Mouse (Mus musculus): ENCODE measurements around the gene Rapgef5.

The Rapgef5 gene

GRCm38 (mm10) chr12:117725011-117725410 is 208.7 kb downstream of the Rapgef5 start:
- no peak for DNase-seq

- no peak for DNase-seq
Observed at GRCm38 (mm10) chr12:117727481-117728177, 211.3 kb downstream of the Rapgef5 start.

DNA sequence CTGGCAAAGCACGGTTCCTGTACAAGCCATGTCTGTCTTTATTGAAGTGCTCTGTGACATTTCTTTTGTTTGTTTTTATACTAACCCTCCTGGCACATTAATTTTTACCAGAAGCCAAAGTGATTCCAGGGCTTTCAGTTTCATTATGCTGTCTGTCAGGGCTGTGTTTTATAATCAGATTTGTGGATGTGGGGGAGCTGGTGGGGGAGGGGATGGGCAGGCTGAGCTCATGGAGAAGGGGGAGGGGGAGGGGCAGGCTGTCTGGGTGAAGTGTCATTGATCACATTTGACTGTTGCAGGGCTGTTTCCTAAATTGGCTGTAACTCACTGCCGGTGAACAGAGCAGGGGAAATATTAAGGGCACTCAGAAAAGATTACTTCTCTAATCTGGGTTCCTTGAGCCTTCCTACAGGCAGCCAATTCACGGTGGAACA is 211.9 kb downstream of the Rapgef5 start:
- DNase-seq, result peak; percentile 71

DNA sequence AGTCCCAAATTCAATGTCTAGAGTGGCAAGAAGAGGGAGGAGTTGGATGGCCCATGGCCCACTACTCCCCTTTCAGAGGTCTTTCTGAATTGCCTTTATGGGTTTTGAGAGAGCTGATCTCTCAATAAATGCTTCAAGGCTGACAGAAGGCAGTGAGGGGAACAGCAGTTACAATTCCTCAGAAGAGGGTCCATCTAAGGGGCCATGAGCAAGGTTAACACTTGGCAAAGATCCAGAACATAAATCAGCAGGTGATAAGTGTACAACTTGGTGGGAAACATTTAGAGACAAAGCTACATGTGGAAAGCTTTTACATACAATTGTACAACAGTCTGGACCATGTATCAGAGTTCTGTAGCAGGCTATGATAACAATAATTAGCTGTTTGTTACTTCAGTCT is 217.3 kb downstream of the Rapgef5 start:
- DNase-seq, result no peak

DNA sequence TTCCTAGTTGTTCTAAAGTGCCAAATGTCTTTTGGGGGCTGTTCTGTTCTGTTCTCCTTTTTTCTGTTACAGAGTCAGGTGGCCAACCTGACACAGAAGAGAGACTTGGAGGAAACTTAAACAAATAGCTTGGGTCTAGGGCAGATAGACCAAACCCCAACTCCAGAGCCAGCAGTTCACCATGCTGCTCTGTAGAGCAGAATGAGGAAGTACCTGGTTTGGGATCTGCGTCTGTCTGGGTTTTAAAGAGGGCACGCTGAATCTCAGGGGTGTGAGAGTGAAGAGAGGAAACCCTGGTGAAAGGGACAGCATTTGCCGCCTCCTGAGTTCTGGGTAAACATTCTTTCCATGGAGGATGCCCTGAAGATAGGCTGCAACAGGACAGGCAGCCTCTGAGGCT is 219.9 kb downstream of the Rapgef5 start:
- DNase-seq, result no peak

- DNase-seq, result peak; percentile 9
Observed at GRCm38 (mm10) chr12:117736928-117737327, 220.6 kb downstream of the Rapgef5 start.

DNA sequence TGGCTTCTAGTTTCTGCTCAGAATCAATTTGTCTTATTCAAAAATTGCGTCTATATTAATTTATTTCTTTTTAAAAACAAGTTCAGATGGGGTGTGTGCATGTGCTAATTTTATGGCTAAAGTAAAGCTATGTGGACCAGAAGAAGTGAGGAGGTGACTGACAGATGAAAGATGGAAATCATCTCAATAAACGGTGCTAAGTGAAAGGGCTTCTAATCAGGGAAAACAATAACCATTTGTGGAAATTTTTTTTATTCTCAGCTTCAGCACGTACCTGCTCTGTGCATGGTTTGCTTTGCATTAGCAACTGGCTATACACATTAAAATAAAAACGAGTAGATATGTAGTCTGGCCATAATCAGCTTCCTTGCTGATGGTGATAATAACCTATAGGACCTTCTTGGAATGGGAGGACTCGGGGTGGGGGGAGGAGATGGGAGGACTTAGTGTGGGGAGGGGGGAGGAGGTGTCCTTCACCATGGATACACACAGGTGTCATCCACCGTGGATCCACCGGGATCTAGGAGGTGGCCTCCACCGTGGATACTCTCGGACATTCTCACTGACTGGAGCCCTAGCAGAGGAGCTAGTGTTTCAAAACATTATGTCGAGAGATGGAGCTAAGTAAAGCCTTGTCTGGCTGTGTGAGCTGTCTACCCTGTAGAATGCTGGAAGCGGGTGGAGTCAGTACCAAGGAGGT is 221.2 kb downstream of the Rapgef5 start:
- no peak for DNase-seq

DNA sequence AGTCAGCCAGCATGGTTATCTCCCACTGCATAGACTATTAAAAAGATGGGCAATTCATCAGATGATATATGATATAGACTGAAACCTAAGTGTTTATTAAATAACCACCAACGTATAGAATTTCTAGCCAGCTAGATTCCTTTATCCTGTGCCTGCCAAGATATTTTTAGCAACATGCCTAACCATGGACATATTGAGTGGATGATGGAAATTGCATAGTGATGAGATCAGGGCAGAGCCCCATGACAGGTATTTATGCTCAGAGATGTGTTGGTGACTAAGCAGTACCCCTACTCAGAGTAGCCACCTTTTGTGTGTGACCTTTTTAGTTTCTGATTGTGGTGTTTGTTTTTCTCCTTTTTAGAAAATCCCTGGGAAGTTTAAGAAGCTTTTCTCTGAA is 226.2 kb downstream of the Rapgef5 start:
- DNase-seq, result no peak

GRCm38 (mm10) chr12:117744580-117745483 is 228.6 kb downstream of the Rapgef5 start:
- peak; percentile 56 for DNase-seq

DNA sequence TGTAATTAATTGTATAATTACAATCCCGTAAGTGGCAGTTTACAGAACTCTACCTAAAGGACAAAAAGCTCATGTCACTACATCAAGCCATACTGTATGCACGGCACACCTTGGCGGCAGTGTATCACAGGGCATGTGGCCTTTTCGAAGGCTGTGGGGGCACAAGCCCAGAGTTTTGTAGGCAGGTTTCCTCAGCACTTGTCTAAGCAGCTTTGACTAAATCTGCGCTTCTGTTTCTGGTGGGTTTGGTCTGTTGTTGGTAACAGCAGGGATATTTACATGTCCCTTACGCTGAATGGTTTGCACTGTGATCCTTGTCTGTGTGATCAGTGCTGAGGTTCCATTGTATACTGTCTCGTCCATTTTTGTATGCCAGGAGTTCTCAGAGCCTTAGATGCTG is 230.3 kb downstream of the Rapgef5 start:
- DNase-seq, result no peak

GRCm38 (mm10) chr12:117751045-117751444 is 234.8 kb downstream of the Rapgef5 start:
- peak; percentile 48 for DNase-seq

- peak; percentile 70 for DNase-seq
Observed at GRCm38 (mm10) chr12:117751520-117752383, 235.5 kb downstream of the Rapgef5 start.

- peak; percentile 20 for DNase-seq
Observed at GRCm38 (mm10) chr12:117756010-117756409, 239.7 kb downstream of the Rapgef5 start.

DNA sequence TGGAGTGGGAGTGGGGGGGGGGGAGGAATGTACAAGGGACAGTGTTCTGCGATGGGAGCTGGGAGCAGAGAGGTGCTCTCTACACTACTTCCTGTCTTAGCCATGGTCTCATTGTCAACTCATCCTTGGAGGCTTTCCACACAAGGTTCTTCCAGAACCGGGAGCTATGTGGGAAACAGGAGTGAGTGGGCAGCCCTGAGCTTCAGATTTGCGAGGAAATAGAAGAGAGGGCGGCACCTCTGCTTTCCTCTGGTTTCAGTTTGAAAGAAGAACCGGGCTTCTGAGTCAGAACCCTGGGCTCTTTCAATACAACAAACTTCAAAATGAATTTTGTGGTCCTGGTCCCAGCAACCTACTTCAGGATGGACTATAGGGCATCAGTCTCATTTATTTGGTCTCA is 244.1 kb downstream of the Rapgef5 start:
- no peak for DNase-seq

DNA sequence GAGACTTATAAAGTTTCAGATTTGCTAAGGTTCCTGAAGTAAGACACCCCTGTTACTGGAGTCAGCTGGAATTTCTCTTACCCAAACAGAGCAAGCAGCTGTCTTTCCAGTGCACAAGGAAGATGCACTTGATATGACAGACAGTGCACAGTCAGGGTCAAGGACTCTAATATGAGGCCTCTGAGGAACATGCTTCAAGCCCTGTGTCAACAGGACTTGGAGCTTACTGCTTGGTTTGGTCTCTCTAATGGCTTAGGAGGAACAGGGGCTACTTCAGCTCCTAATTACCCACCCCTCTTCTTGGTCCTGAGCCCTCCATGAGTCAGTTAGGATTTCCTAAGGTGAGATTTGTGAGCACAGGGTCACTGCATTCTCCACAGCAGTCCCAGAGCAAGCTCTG is 244.6 kb downstream of the Rapgef5 start:
- no peak for DNase-seq

GRCm38 (mm10) chr12:117761698-117762097 is 245.4 kb downstream of the Rapgef5 start:
- peak; percentile 36 for DNase-seq

DNA sequence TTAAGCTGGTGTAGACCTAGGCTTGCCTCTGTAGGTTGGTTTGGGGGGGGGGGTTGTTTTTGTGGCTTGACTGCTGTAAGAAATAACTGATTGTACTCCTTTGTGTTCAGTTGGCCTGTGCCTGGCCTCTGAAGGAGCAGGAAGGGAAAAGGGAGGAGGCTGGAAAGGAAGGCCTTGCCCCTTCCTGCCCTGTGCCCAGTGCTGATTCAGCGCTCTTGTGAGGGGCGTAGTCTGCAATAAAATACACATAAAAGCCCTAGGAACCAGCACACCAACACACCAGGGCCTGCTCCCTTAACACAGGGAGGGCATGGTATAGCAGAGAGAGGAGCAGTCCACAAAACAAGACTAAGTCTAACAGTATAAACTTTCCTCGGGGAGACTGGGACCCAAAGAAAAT is 247.0 kb downstream of the Rapgef5 start:
- DNase-seq, result no peak

- DNase-seq, result peak; percentile 94
Observed at GRCm38 (mm10) chr12:117764839-117765238, 248.6 kb downstream of the Rapgef5 start.

DNA sequence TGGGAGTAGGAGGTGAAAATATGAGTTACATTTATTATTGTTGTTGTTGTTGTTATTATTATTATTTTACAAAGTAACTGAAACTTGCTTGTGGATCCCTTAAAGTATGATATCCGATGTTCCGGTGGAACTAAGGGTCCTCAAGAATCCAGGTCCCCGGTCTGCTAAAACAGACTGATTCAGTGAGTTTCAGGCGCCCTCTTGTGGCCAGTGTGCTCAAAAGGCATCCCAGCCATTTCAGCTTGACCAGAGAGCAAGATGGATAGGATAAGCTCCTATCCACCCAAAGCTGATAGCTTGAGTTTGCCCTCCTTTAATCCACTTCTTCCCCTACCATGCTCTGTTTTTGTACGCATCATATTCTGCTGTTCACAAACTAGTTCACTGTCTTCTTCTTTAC is 252.8 kb downstream of the Rapgef5 start:
- peak; percentile 93 for DNase-seq

- DNase-seq, result peak; percentile 8
Observed at GRCm38 (mm10) chr12:117770211-117770610, 253.9 kb downstream of the Rapgef5 start.

- DNase-seq, result no peak
Observed at GRCm38 (mm10) chr12:117771156-117771555, 254.9 kb downstream of the Rapgef5 start.

DNA sequence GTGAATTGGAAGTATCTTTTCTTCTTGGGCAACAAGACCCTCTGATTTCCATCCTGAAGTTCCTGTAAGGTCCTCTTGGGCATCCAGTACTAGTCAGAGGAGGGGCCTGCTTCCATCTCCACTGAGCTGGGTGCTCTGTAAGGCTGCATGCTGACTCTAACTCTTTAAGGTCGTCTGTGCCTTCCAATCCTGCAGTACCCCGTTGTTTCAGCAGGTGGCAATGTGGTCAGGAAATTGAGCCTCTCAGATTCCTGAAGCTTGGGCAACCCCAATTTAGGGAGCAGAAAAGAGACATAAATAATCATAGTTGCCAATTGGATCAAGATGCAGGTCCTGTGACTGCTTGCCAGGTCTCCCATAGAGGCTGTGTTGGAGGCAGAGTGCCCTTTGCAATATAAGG is 256.4 kb downstream of the Rapgef5 start:
- DNase-seq, result peak; percentile 78
